Mouse (Mus musculus): ENCODE data around the gene Dnmbp.

The Dnmbp gene

GRCm38 (mm10) chr19:43874351-43874750, 65.6 kb downstream of the Dnmbp start:
- DNase-seq = no peak

GRCm38 (mm10) chr19:43870418-43870817, 69.6 kb downstream of the Dnmbp start:
- DNase-seq = no peak

DNA sequence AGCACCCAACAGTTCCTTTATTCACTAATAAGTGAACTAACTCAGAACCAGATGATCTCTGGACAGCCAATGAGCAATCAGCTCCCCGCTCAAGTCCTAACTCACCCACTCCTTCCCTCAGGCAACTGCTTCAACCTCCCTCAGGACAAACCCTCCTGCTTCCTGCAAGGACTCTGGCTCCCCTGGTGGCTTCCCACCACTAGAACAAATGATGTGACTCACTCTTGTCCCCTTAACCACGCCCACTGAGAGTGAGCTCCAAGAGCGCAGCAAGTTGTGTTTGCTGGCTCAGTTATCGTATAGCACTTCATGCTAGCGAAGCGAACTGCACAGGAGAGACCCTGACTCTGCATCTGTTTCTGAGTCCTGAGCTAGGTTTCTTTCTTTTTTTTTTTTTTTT, 82.6 kb downstream of the Dnmbp start:
- DNase-seq = no peak

GRCm38 (mm10) chr19:43852837-43853545, 87.0 kb downstream of the Dnmbp start:
- no peak for DNase-seq

DNA sequence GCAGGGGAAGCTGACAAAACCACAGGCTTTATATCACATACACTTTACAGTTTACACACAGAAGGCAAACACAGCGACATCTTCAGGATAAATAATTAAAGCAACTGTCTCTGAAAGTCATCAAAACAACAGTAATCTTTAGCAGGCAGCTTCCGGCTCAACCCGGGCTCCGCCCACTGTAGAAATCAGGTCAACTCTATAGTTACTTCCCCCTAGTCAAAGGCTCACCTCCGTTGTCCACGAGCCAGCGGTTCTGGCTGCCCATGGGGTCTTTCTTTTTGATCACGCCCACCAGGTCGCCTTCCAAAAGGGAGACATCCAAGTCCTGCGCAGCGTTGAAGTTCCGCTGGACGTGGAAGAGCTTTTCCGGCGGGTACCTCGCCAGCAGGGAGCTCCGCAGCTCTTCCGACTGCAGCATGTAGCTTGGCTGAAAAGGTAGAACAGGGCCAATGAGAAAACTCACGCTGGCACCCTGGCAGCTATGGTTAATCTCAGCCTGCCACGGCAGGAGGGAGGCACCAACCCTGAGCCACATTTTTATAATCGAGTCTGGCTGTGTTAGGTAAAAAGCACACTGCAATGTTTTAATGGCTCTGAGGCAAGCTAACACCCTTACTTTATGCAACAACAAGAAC, 87.9 kb downstream of the Dnmbp start:
- DNase-seq = peak; percentile 11

DNA sequence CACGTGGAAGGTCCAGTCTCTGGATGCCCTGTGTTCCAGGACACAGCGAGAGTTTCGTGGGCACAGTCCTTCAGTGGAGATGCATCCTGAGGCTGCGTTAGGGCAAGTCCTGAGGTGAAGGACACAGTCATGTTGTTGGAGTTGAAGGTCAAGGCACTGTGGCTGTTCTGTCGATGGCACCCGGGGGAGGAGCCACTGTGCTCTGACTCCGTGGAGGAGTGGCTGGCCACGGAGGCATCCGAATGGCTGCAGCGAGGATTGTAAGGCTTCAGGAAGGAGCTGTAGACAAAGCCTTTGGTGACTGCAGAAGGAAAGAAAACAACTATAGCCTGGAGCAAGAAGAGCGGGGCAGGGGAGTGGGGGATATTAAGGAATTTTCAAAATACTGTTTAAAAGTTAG, 90.0 kb downstream of the Dnmbp start:
- DNase-seq = no peak

GRCm38 (mm10) chr19:43847966-43848365, 92.0 kb downstream of the Dnmbp start:
- DNase-seq = no peak

DNA sequence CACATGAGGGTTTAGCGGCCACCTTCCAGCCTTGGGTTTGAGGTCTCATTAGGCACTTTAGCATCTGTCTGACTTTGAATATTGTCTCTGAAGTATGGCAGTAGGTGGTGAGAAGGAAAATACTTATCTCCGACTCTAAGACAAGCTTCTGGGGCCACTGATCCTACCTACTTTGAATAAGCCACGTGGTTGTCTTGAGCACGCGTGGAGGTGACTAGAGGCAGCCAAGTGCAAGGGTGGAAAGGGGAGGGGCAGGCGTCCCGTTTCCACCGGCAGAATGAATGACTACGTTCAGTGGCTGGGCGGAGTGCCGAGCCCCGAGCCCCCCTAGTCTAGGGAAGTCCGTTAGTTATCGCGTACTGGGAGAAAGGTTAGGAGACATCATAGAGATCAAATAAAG, 92.9 kb downstream of the Dnmbp start:
- no peak for DNase-seq

GRCm38 (mm10) chr19:43845331-43845908, 94.6 kb downstream of the Dnmbp start:
- no peak for DNase-seq

DNA sequence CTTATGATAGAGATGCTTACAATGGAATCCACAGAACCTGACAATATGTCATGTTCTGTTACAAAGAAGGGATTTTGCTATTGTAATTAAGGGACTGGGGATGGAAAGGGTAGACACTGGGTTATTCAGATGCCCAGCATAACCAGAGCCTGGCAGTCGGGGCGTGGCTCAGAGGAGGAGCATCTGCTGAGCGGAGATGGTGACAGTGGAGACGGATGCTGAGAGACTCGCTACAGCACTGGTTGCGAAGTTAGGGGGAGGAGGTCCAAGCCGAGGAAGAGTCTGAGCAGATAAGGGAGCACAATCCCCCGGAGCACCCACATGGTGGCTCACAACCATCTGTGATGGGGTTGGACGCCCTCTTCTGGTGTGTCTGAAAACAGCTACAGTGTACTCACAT, 96.8 kb downstream of the Dnmbp start:
- DNase-seq = no peak

DNA sequence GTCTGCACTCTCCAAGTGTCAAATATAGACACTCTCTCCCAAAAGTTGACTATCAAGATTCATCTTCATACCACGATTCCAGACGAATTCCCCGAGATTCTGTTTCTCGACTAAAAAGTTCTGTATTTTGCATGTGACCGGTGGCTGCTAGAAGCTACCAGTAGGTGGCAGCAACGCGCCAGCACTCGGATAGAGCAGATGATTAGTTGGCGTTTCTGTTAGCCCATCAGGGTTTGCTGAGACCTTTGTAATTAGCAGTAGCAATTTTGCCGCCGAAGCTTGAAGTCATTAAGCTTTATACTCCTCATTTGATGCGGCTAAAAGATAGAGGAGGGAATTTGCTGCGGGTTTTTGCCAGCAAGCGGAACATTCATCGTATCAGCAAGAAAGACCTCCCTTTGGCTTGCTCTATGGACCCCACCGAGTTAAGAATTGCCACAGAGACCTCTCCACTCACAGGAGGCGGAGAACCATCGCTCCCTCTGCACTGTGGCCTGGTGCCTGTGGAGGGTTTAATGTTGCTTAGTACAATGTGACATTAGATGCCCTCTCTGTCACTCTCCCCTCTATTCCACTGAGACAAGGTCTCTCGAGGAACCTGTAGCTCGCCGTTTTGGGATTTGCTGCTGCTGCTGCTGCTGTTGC, 107.4 kb downstream of the Dnmbp start:
- DNase-seq = peak; percentile 88

- no peak for DNase-seq
These were observed 113.1 kb downstream of the Dnmbp start for GRCm38 (mm10) chr19:43826855-43827254.

DNA sequence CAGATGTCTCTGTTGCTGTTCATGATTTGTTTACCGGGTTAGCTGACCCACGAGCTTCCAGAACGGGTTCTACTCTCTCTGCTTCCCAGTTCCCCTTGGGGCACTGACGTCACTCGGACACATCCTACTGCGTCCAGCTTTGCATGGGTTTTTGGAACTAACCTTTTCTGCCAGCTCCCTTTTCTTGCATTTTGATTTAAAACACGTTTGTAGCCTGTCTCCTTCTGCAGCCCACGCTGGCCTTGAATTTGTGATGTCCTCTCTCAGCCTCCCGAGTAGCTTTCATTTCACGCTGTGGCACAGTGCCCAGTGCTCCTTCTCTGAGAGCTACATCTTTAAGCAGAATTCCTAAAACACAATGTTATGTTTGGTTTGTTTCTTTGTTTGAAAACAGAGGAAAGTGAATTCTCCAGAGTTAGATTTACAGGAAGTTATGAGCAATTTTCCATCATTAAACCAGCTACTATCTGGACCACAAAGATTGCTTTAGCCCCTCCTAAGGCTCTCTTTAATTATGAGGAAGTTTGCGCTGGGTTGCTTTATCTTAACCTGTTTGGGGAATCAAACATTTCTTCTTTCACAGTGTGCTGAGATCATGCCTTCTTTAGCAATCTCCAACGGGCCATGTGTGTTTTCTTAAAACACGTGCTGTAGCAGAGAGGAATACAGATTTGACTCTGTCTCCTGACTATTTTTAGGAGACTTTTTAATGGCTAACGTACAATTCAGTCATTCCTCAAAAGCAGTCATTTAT, 124.2 kb downstream of the Dnmbp start:
- DNase-seq = no peak

DNA sequence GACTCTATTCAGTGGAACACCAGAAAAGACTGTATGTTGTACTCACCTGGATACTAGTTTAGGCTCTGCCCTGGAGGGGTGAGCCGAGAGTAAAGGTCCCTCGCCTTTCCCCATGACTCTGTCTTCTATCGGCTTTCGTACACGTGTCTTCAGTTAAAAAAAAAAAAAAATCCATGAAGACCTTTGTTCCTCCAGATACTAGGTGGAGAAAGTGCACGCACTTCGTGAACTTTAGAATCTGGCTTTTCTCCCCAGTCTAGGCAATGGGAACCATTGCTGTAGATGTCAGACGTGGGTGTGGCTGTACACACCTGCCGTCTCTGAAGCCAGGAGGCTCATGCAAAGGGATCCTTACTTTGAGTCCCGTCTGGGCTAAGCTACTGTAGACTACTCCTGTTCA, 126.7 kb downstream of the Dnmbp start:
- no peak for DNase-seq

- DNase-seq = no peak
These were observed 128.6 kb downstream of the Dnmbp start for GRCm38 (mm10) chr19:43811419-43811818.

- no peak for DNase-seq
These were observed 130.7 kb downstream of the Dnmbp start for GRCm38 (mm10) chr19:43809331-43809730.

DNA sequence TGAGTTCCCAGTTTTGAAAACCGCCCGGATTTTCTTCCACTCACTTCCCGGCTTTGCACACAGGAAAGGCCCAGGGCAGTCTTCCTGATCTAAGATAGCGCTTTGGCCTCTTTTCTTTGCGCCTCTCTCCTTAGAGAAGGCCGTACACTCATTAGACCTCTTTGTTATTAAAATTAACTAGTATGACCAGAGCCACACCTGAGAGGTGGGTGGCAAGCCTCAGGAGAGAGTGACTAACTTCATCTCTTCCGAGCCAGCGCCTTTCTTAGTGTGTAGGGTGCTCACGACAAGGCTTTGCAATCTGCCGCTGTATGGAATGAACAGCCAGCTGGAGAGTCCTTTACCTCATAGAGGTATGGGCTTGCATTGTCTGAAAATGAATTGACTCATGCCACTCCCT, 136.1 kb downstream of the Dnmbp start:
- DNase-seq = no peak

DNA sequence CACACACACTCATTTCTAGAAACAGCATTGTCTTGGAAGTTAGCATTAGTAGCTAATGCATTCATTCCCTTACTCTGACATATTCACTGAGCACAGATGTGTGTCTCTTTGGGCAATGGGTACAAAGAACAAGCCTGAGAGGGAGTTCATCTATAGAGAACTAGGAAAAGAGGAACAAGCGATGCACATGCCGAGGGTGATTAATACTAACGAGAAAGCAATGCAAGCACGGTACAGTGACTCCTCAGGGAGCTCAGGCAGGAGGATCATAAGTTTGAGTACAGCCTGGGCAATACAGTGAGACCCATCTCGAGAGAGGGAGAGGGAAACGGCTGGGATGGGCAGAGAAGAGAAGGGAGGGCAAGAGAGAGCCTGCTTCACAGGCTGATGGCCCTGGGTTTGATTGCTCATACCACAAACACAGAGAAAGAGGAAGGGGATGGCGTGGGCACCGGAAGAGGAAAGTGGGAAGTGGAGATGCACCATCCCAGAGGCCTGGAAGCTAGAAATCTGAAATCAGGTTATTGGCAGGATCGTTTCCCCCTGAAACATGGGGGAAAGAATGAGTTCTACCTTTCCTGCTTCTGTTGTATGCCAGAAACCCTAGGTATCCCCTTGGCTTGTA, 138.5 kb downstream of the Dnmbp start:
- DNase-seq = no peak

GRCm38 (mm10) chr19:43797216-43797615, 142.8 kb downstream of the Dnmbp start:
- DNase-seq = no peak
